Mouse (Mus musculus): Measurements from ENCODE around the gene Prss30.

DNA sequence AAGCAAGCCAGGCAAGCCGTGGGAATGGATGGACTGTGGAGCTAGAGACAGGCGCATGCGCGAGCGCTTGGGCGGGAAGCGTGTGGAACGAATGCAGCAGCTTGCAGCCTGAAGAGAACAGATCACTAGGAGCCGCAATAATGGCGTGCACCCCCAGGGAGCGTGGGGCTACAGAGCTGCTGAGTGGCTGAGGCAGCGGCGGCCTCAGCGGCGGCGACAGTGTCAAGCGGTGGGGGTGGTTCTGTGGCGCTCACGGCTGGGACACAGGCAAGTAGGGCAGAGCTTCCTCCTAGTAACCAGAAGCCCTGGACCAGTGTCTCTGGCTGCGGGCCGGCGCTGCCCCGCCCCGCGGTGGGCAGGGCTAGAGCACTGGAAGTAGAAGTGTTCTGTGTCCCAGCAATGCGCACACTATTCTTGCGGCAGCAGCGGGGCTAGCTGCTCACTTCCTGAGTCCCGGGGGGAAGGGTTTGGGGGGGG is 55.8 kb downstream of the Prss30 start:
- TF ChIP-seq ZMIZ1 (IDR thresholded peaks at IDR 0.05; ENCODE audit: low read depth, low read length), result peak; percentile 83
- TF ChIP-seq BHLHE40 (IDR thresholded peaks at IDR 0.05; ENCODE audit: borderline replicate concordance, low read depth, low read length), result no peak
- TF ChIP-seq USF1 (IDR thresholded peaks at IDR 0.05; ENCODE audit: low read depth, low read length), result no peak
- TF ChIP-seq POLR2A (IDR thresholded peaks at IDR 0.05; ENCODE audit: control insufficient read depth in 1 of 2, insufficient read depth in 1 of 2, low read depth in 1 of 2, low read length in 2 of 2, poor library complexity in 1 of 2), result peak in 1 of 2 experiments; percentile 76; a peak in 2 of 4 replicates
- TF ChIP-seq CTCF (IDR thresholded peaks at IDR 0.05 in 2 of 3, conservative IDR thresholded peaks at IDR 0.05 in 1 of 3; ENCODE audit: control insufficient read depth in 1 of 3, insufficient read depth in 1 of 3, low read depth in 2 of 3, low read length in 3 of 3, poor library complexity in 1 of 3, severe bottlenecking in 1 of 3), result no peak
- no peak for TF ChIP-seq ZNF384 (IDR thresholded peaks at IDR 0.05; ENCODE audit: low read depth, low read length)
- TF ChIP-seq POLR2AphosphoS2 (IDR thresholded peaks at IDR 0.05; ENCODE audit: low read length), result peak; percentile 63; the same call in 1 of the 2 replicates
- TF ChIP-seq ZC3H11A (IDR thresholded peaks at IDR 0.05; ENCODE audit: low read depth, low read length), result no peak
- no peak; a peak in 1 of 4 replicates for TF ChIP-seq EP300 (IDR thresholded peaks at IDR 0.05; ENCODE audit: low read depth in 1 of 2, low read length in 2 of 2)
- no peak for TF ChIP-seq TCF12 (IDR thresholded peaks at IDR 0.05; ENCODE audit: low read depth, low read length)
- peak; percentile 42 for TF ChIP-seq SIN3A (IDR thresholded peaks at IDR 0.05; ENCODE audit: low read length)
- no peak for TF ChIP-seq SMC3 (IDR thresholded peaks at IDR 0.05; ENCODE audit: low read depth, low read length)
- TF ChIP-seq NELFE (IDR thresholded peaks at IDR 0.05; ENCODE audit: low read depth, low read length), result peak; percentile 33; the same call in 1 of the 2 replicates

Data from MEL (cell line).